12 mouse cellular contexts compared by ENCODE assay signal in genomic region chrX:161723391-161723808, GRCm38 (mm10). TPM values are rescaled to one million over a fixed set of nuclear protein-coding genes. Genes with fewer than 3 reads are reported as not detected.
A peak's percentile ranks its signal among the peaks of the same experiment; 100 is the strongest.
DNase-seq lines count a peak whose midpoint lies in the region; ATAC-seq and TF ChIP-seq lines count a peak whose summit lies in the region.
"Had no signal": no experiment of that assay in that cellular context is flagged by ENCODE, and none has a peak within 500 bp of the region (broad histone marks: within the 10 kb centered on the region; RNA-seq: fewer than 3 reads in every experiment).

No protein-coding gene starts in this region.

- H3K4me1 ChIP-seq in forebrain, embryonic 12.5 days = 0 out of 2 replicates have a peak, but pooled peaks cover 4% of the 10 kb centered on the region
- H3K4me1 ChIP-seq in forebrain, embryonic 11.5 days (replicated peaks; ENCODE audit: control insufficient read depth, insufficient read depth, low read length) = no peaks in the 10 kb centered on the region
- H3K4me1 ChIP-seq in lung, embryonic 15.5 days = no peaks in the 10 kb centered on the region
- H3K4me1 ChIP-seq in lung, adult 2 months (ENCODE audit: control insufficient read depth, insufficient read depth, low read length) = peaks cover 5% of the 10 kb centered on the region
- no peaks in the 10 kb centered on the region; the same call in 1 of the 2 replicates for H3K4me1 ChIP-seq in kidney, adult 2 months (ENCODE audit: control insufficient read depth, insufficient read depth, low read length)
- peaks cover 13% of the 10 kb centered on the region; the same call in 1 of the 2 replicates for H3K4me1 ChIP-seq in midbrain, embryonic 16.5 days (ENCODE audit: control insufficient read depth, insufficient read depth, low read length)
- H3K4me1 ChIP-seq: heart, embryonic 13.5 days had no signal

- TF ChIP-seq POLR2A in lung, adult 2 months (IDR thresholded peaks at IDR 0.05; ENCODE audit: borderline replicate concordance, extremely low read depth, low read depth, low read length) = no peak
- TF ChIP-seq POLR2A in kidney, adult 2 months (IDR thresholded peaks at IDR 0.05; ENCODE audit: low read depth, low read length) = no peak

- no peak for DNase-seq in forebrain, embryonic 11.5 days (ENCODE audit: low spot score)
- DNase-seq in lung, adult 2 months = no peak
- DNase-seq in kidney, adult 2 months = peak; percentile 71
- no peak for DNase-seq in right cerebral cortex, adult 2 months (ENCODE audit: low spot score in 2 of 2)
- no peak for DNase-seq in MN1 (ENCODE audit: low spot score)
- DNase-seq: cerebellum, postnatal 25 days had no signal

- H3K4me2 ChIP-seq in forebrain, embryonic 12.5 days = peak overlapping the region; percentile 26; the same call in 1 of the 2 replicates
- H3K4me2 ChIP-seq in forebrain, embryonic 11.5 days (ENCODE audit: low read depth, low read length, severe bottlenecking) = no peak overlapping the region
- H3K4me2 ChIP-seq in lung, embryonic 15.5 days = 0 out of 2 replicates have a peak overlapping the region, but pooled peaks have one; percentile 16
- H3K4me2 ChIP-seq in midbrain, embryonic 16.5 days (ENCODE audit: low read length) = peak overlapping the region; percentile 33
- H3K4me2 ChIP-seq: heart, embryonic 13.5 days had no signal

- TF ChIP-seq CTCF in lung, adult 2 months (IDR thresholded peaks at IDR 0.05; ENCODE audit: insufficient read depth, low read length) = no peak
- no peak for TF ChIP-seq CTCF in kidney, adult 2 months (conservative IDR thresholded peaks at IDR 0.05; ENCODE audit: insufficient read depth, insufficient read length, low read depth, low read length)

- H3K9ac ChIP-seq in forebrain, embryonic 12.5 days = no peak overlapping the region
- no peak overlapping the region for H3K9ac ChIP-seq in forebrain, embryonic 11.5 days (ENCODE audit: low read length)
- no peak overlapping the region for H3K9ac ChIP-seq in lung, embryonic 15.5 days
- 0 out of 2 replicates have a peak overlapping the region, but pooled peaks have one; percentile 30 for H3K9ac ChIP-seq in midbrain, embryonic 16.5 days (ENCODE audit: low read depth, low read length)
- H3K9ac ChIP-seq: heart, embryonic 13.5 days; liver, embryonic 14.5 days had no signal

- WGBS in forebrain, embryonic 12.5 days = 28% methylated on average over 9 of the region's 9 CpGs
- WGBS in forebrain, embryonic 11.5 days = 26% methylated on average over 9 of the region's 9 CpGs
- WGBS in lung, embryonic 15.5 days = 21% methylated on average over 9 of the region's 9 CpGs
- 35% methylated on average over 9 of the region's 9 CpGs for WGBS in lung, adult 2 months
- 5% methylated on average over 9 of the region's 9 CpGs for WGBS in kidney, adult 2 months
- 17% methylated on average over 8 of the region's 9 CpGs for WGBS in midbrain, embryonic 16.5 days

- H3K9me3 ChIP-seq in forebrain, embryonic 12.5 days = no peaks in the 10 kb centered on the region
- no peaks in the 10 kb centered on the region for H3K9me3 ChIP-seq in forebrain, embryonic 11.5 days (ENCODE audit: control insufficient read depth, low read length)
- no peaks in the 10 kb centered on the region for H3K9me3 ChIP-seq in lung, embryonic 15.5 days
- no peaks in the 10 kb centered on the region for H3K9me3 ChIP-seq in midbrain, embryonic 16.5 days (replicated peaks; ENCODE audit: control insufficient read depth, low read length, poor library complexity, severe bottlenecking)
- H3K9me3 ChIP-seq: heart, embryonic 13.5 days had no signal

- no peak overlapping the region for H3K4me3 ChIP-seq in forebrain, embryonic 12.5 days (replicated peaks)
- H3K4me3 ChIP-seq in forebrain, embryonic 11.5 days (ENCODE audit: low read depth, low read length) = no peak overlapping the region
- no peak overlapping the region for H3K4me3 ChIP-seq in lung, embryonic 15.5 days
- no peak overlapping the region for H3K4me3 ChIP-seq in lung, adult 2 months (replicated peaks; ENCODE audit: extremely low read depth, low read depth, low read length)
- no peak overlapping the region for H3K4me3 ChIP-seq in kidney, adult 2 months (ENCODE audit: insufficient read depth, low read depth, low read length)
- no peak overlapping the region for H3K4me3 ChIP-seq in midbrain, embryonic 16.5 days (ENCODE audit: low read depth, low read length)
- H3K4me3 ChIP-seq: erythroblast, embryonic 14.5 days; heart, embryonic 13.5 days had no signal

- peak overlapping the region; percentile 50; the same call in 1 of the 2 replicates for H3K27ac ChIP-seq in forebrain, embryonic 12.5 days
- H3K27ac ChIP-seq in forebrain, embryonic 11.5 days (ENCODE audit: low read depth, low read length) = no peak overlapping the region
- no peak overlapping the region for H3K27ac ChIP-seq in lung, embryonic 15.5 days
- no peak overlapping the region for H3K27ac ChIP-seq in kidney, adult 2 months (ENCODE audit: insufficient read depth, low read depth, low read length)
- peak overlapping the region; percentile 53 for H3K27ac ChIP-seq in midbrain, embryonic 16.5 days (ENCODE audit: low read length)
- H3K27ac ChIP-seq: heart, embryonic 13.5 days; liver, embryonic 14.5 days had no signal

- peaks cover 68% of the 10 kb centered on the region for H3K27me3 ChIP-seq in forebrain, embryonic 12.5 days
- peaks cover 48% of the 10 kb centered on the region for H3K27me3 ChIP-seq in forebrain, embryonic 11.5 days (ENCODE audit: control insufficient read depth, insufficient read depth, low read length)
- peaks cover 45% of the 10 kb centered on the region for H3K27me3 ChIP-seq in lung, embryonic 15.5 days
- no peaks in the 10 kb centered on the region for H3K27me3 ChIP-seq in kidney, adult 2 months (replicated peaks; ENCODE audit: control insufficient read depth, insufficient read depth, low read length)
- peaks cover 4% of the 10 kb centered on the region for H3K27me3 ChIP-seq in midbrain, embryonic 16.5 days (ENCODE audit: control insufficient read depth, insufficient read depth, low read depth, low read length)

- no peaks in the 10 kb centered on the region for H3K36me3 ChIP-seq in forebrain, embryonic 12.5 days (replicated peaks)
- H3K36me3 ChIP-seq in forebrain, embryonic 11.5 days (ENCODE audit: control insufficient read depth, insufficient read depth, low read length) = no peaks in the 10 kb centered on the region
- H3K36me3 ChIP-seq in lung, embryonic 15.5 days = no peaks in the 10 kb centered on the region
- H3K36me3 ChIP-seq in kidney, adult 2 months (ENCODE audit: control insufficient read depth, insufficient read depth, low read length) = no peaks in the 10 kb centered on the region
- H3K36me3 ChIP-seq in midbrain, embryonic 16.5 days (ENCODE audit: control insufficient read depth, insufficient read depth, low read length) = no peaks in the 10 kb centered on the region
- H3K36me3 ChIP-seq: heart, embryonic 13.5 days had no signal

- no peak for ATAC-seq in forebrain, embryonic 12.5 days (ENCODE audit: low FRiP score)
- no peak for ATAC-seq in forebrain, embryonic 11.5 days (replicated peaks; ENCODE audit: low FRiP score)
- no peak for ATAC-seq in lung, embryonic 15.5 days (ENCODE audit: borderline replicate concordance, extremely low read depth, low FRiP score, low TSS enrichment)
- no peak for ATAC-seq in midbrain, embryonic 16.5 days

RNA-seq across cellular contexts. Expression of gene Rai2, which starts 6.5 kb away (rescaled TPM):
- polyA plus RNA-seq in forebrain, embryonic 12.5 days (2016; fragmentation: Nextera tagmentation; extraction: Ambion mirVana) = 8.7 and 11.0 TPM in 2 replicates
- polyA plus RNA-seq in forebrain, embryonic 11.5 days (2014; fragmentation: Nextera tagmentation; extraction: Ambion mirVana) = 5.4 and 6.0 TPM in 2 replicates
- polyA plus RNA-seq in lung, embryonic 15.5 days (2015; fragmentation: Nextera tagmentation; extraction: Ambion mirVana) = 2.4 and 2.8 TPM in 2 replicates
- 8.4 and 8.6 TPM in 2 replicates for polyA plus RNA-seq in lung, adult 2 months (2012; rRNA removed)
- polyA plus RNA-seq in kidney, adult 2 months (2012; rRNA removed) = 7.4 and 9.2 TPM in 2 replicates
- 13.9 and 15.9 TPM in 2 replicates for polyA plus RNA-seq in midbrain, embryonic 16.5 days (2015; fragmentation: Nextera tagmentation; extraction: Ambion mirVana)
- polyA plus RNA-seq: erythroblast, embryonic 14.5 days had no signal

Comparison
In these comparisons a context has a peak if more than half of its experiments do, and no peak if none do; other contexts are left out.
1. H3K27ac ChIP-seq: peak in forebrain, embryonic 12.5 days (single experiment) and midbrain, embryonic 16.5 days (single experiment); none in forebrain, embryonic 11.5 days (single experiment), lung, embryonic 15.5 days (single experiment) and kidney, adult 2 months (single experiment).